Mouse (Mus musculus): ENCODE measurements around the gene Glrx. TPM values are rescaled to one million over a fixed set of nuclear protein-coding genes. Genes with fewer than 3 reads are reported as not detected.
A peak's percentile ranks its signal among the peaks of the same experiment; 100 is the strongest.

The Glrx gene
- total RNA-seq, 1 experiment from 2014 or later, result 11.9 TPM

- ATAC-seq (replicated peaks; ENCODE audit: insufficient number of reproducible peaks, low FRiP score, low TSS enrichment, poor library complexity, severe bottlenecking), result no peak
These were observed 9.0 kb upstream of the Glrx start for GRCm38 (mm10) chr13:75830708-75831107.

- no peak for ATAC-seq (replicated peaks; ENCODE audit: insufficient number of reproducible peaks, low FRiP score, low TSS enrichment, poor library complexity, severe bottlenecking)
These were observed 8.0 kb upstream of the Glrx start for GRCm38 (mm10) chr13:75831710-75832109.

DNA sequence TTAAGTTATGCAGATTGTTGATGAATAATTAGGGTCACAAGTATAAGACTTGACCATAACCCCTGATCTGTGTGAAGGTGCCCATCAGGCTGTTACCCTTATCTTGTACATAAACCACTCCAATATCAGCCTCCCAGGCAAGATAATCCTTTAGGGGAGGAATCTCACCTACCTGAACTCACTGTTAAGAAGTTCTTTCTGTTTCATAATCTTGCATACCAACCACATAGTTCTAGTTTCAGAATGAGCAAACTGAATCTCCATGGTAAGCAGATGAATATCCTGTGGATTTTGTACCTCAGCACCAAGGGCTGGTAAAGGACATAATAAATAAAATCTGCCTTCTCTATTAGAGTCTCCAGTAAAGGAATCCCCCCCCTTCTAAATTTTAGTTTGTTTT lies 7.0 kb upstream of the Glrx start:
- ATAC-seq (replicated peaks; ENCODE audit: insufficient number of reproducible peaks, low FRiP score, low TSS enrichment, poor library complexity, severe bottlenecking), result no peak

GRCm38 (mm10) chr13:75833499-75833898 lies 6.2 kb upstream of the Glrx start:
- no peak for ATAC-seq (replicated peaks; ENCODE audit: insufficient number of reproducible peaks, low FRiP score, low TSS enrichment, poor library complexity, severe bottlenecking)

DNA sequence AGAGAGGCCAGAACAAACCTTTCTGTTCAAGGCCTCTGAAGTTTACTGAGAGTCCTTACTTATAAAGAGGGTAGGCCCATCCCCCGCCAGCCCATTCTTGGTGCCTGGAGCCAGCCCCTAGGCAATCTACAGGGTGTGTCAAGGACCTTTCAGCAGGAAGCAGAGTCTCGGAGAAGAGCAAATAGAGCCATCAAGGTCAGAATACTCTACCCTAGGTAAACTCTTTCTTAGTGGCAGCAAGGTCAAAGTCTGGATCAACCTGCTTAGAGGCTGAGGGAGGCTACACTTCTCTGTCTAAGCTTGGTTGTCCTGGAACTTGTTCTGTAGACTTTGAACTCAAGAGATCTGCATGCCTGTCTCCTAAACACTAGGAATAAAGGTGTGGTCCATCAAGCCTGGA lies 4.2 kb upstream of the Glrx start:
- ATAC-seq (replicated peaks; ENCODE audit: insufficient number of reproducible peaks, low FRiP score, low TSS enrichment, poor library complexity, severe bottlenecking), result no peak

- ATAC-seq (replicated peaks; ENCODE audit: insufficient number of reproducible peaks, low FRiP score, low TSS enrichment, poor library complexity, severe bottlenecking), result no peak
These were observed 1.2 kb upstream of the Glrx start for GRCm38 (mm10) chr13:75838506-75838905.

GRCm38 (mm10) chr13:75840752-75841285 lies 1.2 kb downstream of the Glrx start:
- no peak for ATAC-seq (replicated peaks; ENCODE audit: insufficient number of reproducible peaks, low FRiP score, low TSS enrichment, poor library complexity, severe bottlenecking)

GRCm38 (mm10) chr13:75841950-75842349 lies 2.3 kb downstream of the Glrx start:
- ATAC-seq (replicated peaks; ENCODE audit: insufficient number of reproducible peaks, low FRiP score, low TSS enrichment, poor library complexity, severe bottlenecking), result no peak

DNA sequence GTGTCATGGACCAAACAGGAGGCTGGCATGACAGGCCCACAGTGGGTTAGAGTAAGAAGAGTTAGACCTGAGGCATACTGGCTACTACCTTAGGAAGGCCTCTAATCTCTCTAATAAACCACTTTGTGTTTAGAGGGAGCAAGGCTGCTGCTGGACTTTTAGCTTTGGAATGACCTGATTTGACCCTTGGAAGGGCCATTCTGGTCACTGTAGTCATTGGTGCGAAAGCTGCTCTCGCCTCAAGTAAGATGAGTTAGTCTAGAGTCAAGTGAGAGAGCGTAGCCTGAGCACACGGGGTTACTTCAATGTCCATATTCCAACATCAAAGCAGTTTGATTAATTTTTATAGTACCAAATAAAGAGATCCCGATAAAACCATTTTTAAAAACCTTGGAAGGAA lies 3.7 kb downstream of the Glrx start:
- ATAC-seq (replicated peaks; ENCODE audit: insufficient number of reproducible peaks, low FRiP score, low TSS enrichment, poor library complexity, severe bottlenecking), result no peak

DNA sequence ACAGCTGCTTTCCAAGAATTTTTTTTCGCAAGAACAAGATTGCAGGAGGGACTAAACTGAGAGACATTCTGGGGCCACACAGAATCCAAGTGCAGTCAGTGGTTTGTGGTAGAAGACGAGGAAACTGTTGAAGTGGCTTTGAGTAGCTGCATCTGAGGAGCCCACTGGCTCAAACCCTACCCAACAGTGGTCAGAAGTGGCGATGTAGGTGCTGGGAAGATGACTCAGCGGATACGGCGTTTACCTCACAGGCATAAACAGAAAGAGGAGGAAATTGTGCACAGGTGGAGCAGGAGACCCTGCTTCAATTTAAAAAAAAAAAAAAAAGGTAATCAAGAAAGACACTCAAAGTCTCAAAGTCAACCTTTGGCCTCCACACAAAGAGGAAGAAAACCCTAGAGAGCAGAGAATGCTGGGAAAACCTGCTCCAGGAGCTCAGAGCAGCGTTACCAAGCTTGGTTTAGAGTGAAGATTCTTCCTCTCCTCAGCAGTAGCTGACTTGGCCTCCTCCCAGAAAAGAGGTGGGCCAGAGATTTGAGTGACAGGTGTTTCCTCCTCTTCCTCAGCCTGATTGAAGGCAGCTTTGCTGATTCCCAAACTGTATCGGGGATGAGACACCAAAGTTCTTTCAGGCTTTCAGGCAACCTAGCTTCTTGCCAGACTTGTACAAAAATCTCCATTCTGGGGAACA lies 4.5 kb downstream of the Glrx start:
- no peak for ATAC-seq (replicated peaks; ENCODE audit: insufficient number of reproducible peaks, low FRiP score, low TSS enrichment, poor library complexity, severe bottlenecking)

DNA sequence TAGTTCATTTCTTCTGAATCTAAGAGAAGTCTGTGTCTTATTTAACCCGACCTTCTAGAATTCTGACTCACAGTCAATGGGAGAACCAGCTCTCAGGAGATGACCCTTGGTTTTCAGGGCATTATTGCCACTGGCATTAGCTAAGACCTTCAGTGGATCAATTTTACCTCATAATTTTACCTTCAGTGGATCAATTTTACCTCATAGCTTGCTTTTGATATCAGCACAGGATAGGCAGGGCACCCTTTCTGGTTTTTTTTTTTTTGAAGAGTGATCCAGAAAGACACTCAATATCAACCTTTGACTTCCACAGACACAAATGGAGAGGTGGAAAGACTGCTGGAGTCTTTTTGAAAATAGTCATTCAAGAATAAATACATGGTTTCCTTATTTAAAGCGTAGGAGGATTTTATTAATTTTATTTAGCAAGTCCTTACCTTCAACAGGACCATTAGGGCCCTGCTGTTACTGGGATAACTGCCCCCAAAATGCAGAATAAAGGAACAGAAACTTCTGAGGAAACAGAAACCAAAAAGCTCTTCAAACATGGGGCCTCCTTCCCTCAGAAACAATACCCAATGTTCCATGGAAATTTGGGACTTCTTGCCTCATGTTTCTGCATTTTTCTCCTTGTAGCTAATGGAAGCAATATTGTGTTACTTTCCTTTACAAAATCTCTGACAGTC lies 5.3 kb downstream of the Glrx start:
- no peak for ATAC-seq (replicated peaks; ENCODE audit: insufficient number of reproducible peaks, low FRiP score, low TSS enrichment, poor library complexity, severe bottlenecking)

DNA sequence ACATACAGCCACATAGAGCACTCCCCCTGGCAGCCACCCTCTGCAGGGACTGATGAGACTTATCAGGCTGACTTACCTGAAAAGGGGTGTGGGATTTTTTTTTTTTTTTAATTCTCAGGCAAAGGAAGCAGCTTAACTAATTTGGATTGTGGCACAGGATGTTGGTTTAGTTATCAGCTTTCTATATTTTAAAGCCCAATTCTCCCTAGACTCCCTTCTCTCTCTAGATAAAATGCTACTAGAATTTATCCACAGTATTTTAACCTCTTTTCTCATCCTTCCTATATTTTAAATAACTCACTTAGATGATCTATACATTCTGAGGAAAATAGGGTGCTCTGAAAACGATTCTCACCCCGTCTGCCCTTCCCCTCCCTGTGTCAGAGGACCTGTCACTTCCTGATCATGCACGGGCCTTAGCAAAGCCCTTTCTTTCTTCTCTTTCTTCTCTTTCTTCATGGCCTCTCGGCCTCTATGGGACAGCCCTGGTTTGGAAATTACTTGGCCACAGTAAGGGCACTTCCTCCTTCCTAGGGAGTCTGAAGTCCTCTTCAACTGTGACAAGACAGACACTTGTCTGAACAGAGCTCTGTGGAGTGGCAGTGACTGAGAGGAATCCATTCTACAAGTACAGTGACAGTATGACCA lies 6.0 kb downstream of the Glrx start:
- peak; percentile 51 for ATAC-seq (replicated peaks; ENCODE audit: insufficient number of reproducible peaks, low FRiP score, low TSS enrichment, poor library complexity, severe bottlenecking)

GRCm38 (mm10) chr13:75847027-75847426 lies 7.4 kb downstream of the Glrx start:
- ATAC-seq (replicated peaks; ENCODE audit: insufficient number of reproducible peaks, low FRiP score, low TSS enrichment, poor library complexity, severe bottlenecking), result no peak

DNA sequence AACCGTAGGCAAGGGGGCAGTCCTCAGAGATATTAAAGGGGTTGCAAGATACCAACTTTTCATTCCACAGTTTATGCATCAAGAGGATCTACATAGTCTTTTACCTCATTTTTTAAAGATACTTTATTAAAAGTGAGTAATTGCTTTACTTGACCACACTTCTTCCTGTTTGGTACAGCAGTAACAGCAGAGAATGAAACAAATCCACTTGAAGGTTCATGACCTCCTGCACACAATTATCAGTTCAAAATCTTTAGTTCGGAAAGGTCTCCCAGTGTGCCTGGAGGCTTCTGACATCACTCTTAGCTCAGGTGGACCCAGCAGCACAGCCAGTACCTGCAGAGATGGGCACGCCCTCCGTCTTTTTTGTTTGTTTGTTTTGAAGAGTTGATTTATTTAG lies 12.4 kb downstream of the Glrx start:
- no peak for ATAC-seq (replicated peaks; ENCODE audit: insufficient number of reproducible peaks, low FRiP score, low TSS enrichment, poor library complexity, severe bottlenecking)

- ATAC-seq (replicated peaks; ENCODE audit: insufficient number of reproducible peaks, low FRiP score, low TSS enrichment, poor library complexity, severe bottlenecking), result no peak
These were observed 13.4 kb downstream of the Glrx start for GRCm38 (mm10) chr13:75853118-75853517.

GRCm38 (mm10) chr13:75859264-75859844 lies 19.7 kb downstream of the Glrx start:
- no peak for ATAC-seq (replicated peaks; ENCODE audit: insufficient number of reproducible peaks, low FRiP score, low TSS enrichment, poor library complexity, severe bottlenecking)

DNA sequence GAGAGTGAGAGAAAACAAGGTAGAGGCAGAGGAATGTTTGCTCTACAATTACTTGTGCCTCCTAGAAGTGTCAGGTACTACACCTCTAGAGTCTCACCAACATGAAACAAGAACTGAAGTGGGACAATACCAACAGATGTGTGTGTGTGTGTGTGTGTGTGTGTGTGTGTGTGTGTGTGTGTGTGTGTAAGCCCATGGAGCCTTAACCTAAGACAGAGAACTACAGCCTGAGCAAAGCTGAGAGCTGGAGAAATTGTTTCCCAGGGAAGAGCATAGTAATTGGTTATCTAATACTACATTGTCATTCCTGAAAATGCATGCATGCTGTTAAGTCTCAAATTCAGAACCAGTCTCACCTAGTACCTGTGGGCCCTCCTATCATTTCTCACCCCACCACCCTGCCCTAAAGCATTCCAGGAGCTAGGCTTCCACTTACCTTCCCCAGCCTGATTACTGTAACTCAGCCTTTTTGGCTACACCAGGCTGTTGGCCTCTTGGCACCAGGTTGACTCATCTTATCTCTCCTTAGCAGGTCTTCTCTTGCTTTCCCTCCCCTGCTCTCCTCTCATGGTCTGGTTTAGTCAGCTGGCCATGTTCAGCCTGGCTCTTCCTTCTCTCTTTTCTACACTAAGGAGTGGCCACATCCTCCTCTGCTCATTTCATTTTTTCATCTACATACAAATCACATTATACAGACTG lies 26.0 kb downstream of the Glrx start:
- no peak for ATAC-seq (replicated peaks; ENCODE audit: insufficient number of reproducible peaks, low FRiP score, low TSS enrichment, poor library complexity, severe bottlenecking)

- ATAC-seq (replicated peaks; ENCODE audit: insufficient number of reproducible peaks, low FRiP score, low TSS enrichment, poor library complexity, severe bottlenecking), result no peak
These were observed 28.2 kb downstream of the Glrx start for GRCm38 (mm10) chr13:75867876-75868275.

All from monocyte, adult 5-6 weeks (primary cell).